Mouse (Mus musculus): ENCODE measurements around the gene Mup14. TPM values are rescaled to one million over a fixed set of nuclear protein-coding genes. Genes with fewer than 3 reads are reported as not detected.
"Not testable (repeated sequence)": the region's sequence is repeated elsewhere in the genome, so short reads cannot be mapped to it uniquely, and the experiment has no call there.

Mup14 gene
- not detected in 2 replicates for polyA plus RNA-seq (2016; fragmentation: Nextera tagmentation; extraction: Ambion mirVana)

DNA sequence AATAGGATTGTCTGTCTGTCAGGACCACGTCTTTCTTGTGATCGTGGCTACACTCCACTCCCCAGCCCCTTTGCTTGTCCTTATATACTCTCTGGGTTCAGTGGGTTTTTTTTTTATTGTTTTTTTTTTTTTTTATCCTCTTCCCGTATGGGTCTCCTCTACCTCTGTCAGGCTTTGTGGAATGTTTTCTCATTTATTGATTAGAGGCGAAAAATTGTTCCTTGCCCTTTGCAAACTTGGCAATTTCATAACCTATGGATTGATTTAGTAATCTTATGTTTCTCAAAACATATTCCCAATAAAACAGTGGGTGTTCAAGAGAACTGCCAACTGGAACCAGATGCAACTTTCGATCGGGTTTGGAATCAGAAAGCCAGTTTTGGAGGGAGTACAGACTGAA, at the start of gene Mup14:
Gene Mup14 (minus strand): TSS at position 101 of the 400 bp plus-strand sequence.
- not testable (repeated sequence) for H3K9me3 ChIP-seq; H3K36me3 ChIP-seq; H3K9ac ChIP-seq (replicated peaks); H3K4me1 ChIP-seq (replicated peaks); ATAC-seq (ENCODE audit: insufficient number of reproducible peaks, insufficient read depth, low FRiP score, low TSS enrichment, low read depth); H3K27ac ChIP-seq; H3K4me3 ChIP-seq (replicated peaks); H3K4me2 ChIP-seq; H3K27me3 ChIP-seq
- WGBS, result 75% methylated on average over 5 of the region's 6 CpGs

DNA sequence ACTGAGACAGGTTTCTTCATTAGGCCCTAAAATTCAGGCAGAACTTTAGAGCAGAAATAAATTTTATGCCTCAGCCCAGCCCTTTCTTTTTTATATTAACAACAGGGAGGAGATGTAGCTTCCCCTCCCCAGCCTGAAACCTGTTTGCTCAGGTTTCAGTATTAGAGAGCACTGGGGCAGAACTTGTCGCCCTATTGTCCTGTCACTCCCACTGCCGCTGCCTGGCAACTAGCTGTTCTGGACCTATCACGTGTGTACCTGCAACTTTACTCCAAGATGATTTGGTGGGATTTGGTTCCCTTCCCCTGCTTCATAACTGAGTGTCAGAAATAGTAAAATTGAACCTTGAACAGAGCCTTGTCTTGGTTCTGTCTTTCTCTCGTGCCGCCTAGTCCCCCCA, 34.3 kb upstream of the Mup14 start:
- H3K27ac ChIP-seq; H3K36me3 ChIP-seq; H3K4me2 ChIP-seq; H3K9ac ChIP-seq (replicated peaks); H3K4me3 ChIP-seq (replicated peaks); ATAC-seq (ENCODE audit: insufficient number of reproducible peaks, insufficient read depth, low FRiP score, low TSS enrichment, low read depth); H3K9me3 ChIP-seq; H3K4me1 ChIP-seq (replicated peaks); H3K27me3 ChIP-seq: not testable (repeated sequence)
- WGBS, result 79% methylated on average over 3 of the region's 5 CpGs

Other genes with a start within 250 kb of the Mup14 start
- gene Mup13, start 75.7 kb downstream of the Mup14 start, polyA plus RNA-seq (2016; fragmentation: Nextera tagmentation; extraction: Ambion mirVana), result not detected in 2 replicates
- gene Mup15, start 135.7 kb upstream of the Mup14 start, polyA plus RNA-seq (2016; fragmentation: Nextera tagmentation; extraction: Ambion mirVana), result not detected in 2 replicates
- not detected in 2 replicates for gene Mup16, start 215.5 kb upstream of the Mup14 start, polyA plus RNA-seq (2016; fragmentation: Nextera tagmentation; extraction: Ambion mirVana)

Measured in limb, embryonic 12.5 days (tissue).